Mouse (Mus musculus) adrenal gland, adult 8-10 months (tissue): ENCODE measurements around the gene Nme8. TPM values are rescaled to one million over a fixed set of nuclear protein-coding genes. Genes with fewer than 3 reads are reported as not detected.

Source experiments
- DNase-seq: peaks from one replicate; pipeline ENCODE4 v3.0.0; 2022
- total RNA-seq, 4 experiments: library from RNA; stranded (reverse); gene quantifications; 2 replicates each; pipeline ENCODE4 v1.2.4; 2022

The Nme8 gene
- total RNA-seq, 4 experiments from 2014 or later: not detected

DNA sequence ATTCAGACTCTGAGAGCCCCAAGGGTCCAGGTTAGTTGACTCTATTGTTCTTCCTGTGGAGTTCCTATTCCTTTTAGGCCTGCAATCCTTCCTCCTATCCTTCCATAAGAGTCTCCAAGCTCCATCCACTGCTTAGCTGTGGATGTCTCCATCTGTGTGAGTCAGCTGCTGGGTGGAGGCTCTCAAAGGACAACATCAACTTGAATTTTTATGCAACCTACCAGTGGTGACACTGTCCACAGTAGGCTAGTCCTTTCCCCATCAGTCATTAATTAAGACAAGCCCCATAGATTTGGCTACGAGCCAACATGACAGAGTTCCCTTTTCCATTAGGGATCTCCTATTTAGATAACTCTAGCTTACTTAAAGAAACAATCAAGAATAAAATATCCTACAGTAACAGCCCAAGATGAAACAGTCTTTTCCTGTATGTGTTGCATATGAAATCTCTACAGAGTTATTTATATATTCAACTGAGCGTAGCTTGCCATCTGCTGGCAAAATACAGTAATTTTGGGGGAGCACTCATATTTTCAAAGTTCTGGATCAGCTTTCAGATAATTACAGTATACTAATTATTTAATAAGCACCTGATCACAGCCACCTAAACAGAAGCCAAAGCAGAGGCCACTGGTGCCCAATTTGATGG, 57.3 kb downstream of the Nme8 start:
- no peak for DNase-seq

DNA sequence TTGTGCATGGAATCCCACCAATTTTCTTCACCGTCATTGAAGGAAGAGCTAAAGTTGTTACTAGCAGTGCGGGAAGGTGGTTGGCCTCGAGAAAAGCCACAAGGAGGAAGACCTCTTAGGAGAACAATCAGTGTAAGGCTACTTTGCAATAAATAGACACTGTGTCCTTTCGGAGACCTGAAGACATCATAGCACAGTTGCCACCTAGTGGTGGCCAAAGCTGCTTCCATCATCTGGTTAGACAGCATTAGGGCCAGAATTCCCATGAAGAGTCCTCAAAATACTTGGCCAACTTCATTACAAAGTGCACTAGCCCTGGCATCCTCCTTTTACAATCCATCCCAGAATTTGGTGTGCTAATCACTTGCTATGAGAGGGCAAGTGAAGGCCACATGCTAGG, 61.5 kb downstream of the Nme8 start:
- DNase-seq: no peak

DNA sequence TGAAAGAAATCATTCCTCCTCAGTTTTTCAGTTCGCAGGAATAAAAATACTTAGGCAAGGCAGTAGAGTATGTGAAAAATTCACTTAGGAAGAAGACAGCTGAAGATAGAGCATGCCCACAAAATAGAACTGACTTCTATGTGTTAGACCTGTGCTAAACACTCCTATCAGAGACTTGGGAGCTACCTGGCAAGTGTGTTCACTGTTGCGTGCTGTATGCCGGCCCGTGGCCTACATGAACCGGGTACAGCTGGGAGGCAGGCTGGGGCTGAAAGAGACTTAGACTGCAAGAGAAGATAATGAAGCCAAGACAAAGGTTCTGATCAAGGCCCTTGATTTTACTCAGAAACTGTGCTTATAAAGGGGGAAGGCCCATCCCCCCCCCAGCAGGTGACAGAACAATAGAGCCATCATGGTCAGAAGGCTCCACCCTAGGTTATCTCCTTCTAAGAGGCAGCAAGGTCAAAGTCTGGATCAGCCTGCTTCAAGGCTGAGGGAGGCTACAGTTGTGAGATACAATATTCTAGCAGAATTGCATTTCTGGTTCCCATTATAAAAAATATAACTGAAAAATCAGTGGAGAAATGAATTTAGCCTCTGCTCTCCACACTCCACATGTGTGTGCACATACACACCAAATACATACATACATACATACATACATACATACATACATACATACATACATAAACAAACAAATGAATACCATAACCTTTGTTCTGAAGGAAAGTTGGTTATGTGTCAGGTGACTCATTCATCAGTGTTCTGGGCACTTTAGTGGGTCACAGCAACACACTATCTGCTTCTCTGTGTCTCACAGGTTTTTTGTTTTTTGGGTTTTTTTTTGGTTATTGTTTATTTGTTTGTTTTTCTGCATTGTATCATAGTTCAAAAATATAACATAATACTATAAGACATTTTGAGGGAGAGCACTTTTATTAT, 66.6 kb downstream of the Nme8 start:
- no peak for DNase-seq

DNA sequence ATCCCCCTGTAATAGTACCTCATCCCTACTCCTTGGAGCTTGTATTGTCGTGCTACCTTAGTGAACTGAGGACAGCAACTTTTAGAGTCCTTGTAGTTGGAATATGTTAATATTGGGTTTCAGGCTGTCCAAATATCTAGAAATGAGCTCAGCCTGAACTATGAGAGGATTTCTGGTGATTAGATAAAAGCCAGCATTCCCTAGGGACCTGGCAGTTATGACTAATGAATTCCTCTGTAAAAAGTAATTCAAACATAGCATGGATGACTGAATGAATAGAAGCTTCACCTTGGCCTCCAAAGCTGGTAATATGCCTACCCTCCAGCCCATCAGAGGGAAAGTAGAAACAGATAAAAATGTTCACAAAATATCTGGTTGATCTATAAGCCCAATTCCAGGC, 71.1 kb downstream of the Nme8 start:
- DNase-seq: no peak

DNA sequence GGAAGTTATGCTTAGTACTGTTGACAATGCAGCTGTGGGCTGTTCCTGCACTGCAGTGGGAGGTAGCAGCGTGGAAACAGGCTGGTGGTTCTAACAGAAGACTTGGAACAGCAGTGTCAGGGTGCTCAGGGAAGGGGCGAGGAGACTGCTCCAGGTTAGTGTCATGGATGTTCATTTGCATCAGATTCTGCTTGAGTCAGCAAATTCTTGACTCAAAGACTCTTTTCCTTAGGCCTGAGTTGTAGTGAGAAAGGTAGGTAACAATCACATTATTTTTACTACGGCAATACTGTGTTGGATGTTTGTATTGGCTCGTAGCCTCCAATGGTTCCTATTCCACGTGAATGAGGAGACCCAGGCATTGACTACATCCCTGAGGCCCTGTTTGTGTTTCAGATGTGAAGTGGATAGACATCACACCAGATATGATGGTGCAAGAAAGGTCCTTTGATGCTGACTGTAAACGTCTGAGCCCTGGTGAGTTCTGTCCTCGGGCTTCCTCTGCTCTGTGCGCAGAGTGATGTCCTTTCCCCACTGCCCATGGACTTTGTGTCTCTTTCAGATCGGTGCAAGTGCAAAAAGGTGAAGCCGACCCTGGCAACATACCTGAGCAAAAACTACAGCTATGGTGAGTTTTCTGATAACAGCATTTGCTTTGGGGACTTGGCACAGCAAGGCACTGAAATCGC, 72.8 kb downstream of the Nme8 start:
- no peak for DNase-seq

DNA sequence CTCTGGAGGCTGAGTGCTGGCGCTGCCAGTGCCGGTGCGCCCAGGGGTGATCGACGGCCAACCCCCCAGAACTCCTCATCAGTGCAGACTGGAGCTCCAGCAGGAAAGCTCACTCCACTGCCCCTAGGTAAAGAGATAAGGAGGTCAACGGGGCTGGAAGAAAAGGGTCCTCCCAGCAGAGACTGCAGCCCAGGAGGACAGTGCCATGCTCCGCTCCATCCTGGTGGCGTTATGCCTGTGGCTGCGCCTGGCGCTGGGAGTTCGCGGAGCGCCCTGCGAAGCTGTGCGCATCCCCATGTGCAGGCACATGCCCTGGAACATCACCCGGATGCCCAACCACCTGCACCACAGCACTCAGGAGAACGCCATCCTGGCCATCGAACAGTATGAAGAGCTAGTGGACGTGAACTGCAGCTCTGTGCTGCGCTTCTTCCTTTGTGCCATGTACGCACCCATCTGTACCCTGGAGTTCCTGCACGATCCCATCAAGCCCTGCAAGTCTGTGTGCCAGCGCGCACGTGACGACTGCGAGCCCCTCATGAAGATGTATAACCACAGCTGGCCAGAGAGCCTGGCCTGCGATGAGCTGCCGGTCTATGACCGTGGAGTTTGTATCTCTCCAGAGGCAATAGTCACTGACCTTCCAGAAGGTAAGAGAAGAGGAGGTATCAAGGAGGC, 74.2 kb downstream of the Nme8 start:
- no peak for DNase-seq

DNA sequence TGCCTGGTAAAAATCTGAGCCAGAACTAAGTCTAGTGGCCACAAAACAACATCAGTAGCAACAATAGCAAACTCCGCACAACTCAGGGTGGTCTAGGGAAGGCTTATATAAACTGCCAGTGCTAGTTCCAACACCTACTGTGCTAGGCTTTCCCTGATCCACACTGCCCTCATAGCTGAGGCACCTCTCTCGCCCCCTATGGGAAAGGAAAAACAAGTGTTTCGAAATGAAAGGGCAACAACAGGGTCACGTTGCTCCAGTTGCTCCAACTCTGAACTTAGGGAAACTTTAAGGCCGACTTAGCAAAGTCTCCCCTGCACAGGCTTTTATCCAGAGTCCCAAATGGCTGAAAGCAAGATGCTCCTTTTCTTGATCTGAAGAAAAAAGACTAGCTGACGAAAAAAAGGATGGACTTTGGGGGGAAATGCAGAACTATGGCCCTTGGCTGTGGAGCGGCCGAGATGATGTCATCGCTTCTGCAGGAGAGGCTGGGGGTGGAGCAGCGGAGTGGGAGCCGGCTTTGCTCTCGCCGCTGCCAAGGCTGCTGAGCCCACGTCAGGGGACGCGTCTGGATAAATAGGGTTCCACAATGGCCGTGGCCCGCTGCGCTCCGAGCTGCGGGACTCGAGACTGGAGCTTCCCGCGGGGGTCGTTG, 74.9 kb downstream of the Nme8 start, which contains the start of gene Sfrp4:
Gene Sfrp4 (plus strand): TSS at position 532 of the 655 bp plus-strand sequence.
- peak; percentile 28 for DNase-seq

DNA sequence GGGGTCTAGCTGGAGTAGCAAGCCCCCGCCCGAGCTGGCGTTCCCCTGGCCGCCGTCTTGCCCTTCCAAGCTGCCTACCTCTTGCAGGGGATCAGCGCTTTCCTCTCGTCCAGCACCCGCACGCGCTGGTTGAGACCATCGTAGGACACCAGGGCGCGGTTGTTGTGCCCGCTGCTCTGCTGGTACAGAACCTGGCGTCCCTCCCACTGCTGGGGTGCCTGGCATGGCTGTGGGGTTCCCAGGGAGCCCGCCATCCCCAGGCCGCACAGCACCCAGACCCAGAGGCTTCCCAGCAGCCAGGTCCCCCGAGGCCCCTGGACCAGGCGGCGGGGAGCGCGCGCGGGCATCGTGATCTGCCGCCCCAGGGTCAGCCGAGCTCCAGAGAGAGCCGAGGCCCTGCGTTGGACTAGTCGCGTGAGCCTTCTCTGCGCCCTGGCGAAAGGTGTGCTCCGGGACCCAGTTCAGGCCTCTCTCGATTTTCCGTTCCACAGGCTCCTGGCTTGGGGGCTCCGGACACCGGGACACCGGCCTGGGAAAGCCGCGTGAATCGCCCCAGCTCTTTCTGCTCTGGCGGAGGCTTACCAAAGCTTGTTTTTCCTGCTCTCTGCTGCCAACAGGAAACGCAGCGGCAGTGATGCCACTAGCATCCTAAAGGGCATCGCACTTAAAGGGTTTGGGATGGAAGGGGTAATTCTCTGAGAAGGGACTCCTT, 78.2 kb downstream of the Nme8 start, which contains the start of gene Epdr1:
Gene Epdr1 (minus strand): TSS at position 712 of the 712 bp plus-strand sequence.
- DNase-seq: peak; percentile 37

DNA sequence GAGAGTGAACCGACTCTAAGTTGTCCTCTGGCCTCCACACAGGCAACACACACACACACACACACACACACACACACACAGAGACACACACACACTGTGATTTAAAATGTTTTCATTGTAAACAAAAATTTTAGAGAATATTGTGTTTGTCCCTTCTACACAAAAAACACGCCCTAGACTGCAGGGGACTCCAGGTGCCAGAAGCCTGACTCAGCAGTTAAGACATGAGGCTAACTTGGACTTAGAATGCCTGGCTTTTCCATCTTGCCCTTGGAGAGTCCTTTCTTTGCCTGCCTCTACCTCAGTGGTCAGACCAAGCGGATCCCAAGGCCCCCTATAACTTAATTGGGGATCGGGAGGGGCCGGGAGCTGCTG, 78.8 kb downstream of the Nme8 start:
- DNase-seq: no peak

DNA sequence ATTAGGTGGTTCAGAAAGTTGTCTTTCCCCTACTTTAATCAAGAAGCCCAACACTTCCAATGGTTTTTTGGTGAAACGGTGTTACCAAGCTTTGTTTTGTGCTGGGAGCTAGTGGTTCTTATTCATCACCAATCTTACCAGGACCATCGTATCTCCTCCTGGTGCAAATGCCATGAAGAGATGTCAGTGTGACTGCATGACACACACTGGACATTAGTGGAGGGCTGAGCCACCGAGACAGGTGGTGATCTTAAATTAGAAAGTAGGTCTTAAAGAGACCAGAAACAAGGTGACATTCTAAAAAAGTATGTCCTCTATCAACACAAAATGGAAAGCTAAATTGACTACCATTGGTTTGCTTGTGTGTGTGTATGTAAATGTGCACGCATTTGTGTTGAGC, 79.5 kb downstream of the Nme8 start:
- no peak for DNase-seq

DNA sequence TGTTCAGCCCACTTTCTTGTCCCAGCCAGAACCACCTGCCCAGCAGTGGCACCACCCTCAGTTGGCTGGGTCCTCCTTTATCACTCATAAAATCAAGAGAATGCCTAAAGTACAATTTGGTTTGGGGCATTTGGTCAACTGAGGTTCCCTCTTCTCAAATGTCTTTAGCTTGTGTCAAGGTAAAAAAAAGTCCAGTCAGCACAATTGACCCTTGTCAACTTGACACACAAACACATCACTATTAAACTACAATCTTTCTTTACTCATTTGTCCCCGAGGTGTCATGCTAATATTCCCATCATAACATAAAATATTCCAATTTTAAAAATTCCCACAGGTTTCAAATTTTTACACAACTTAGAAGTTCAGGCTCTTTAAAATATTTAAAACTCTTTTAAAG, 83.3 kb downstream of the Nme8 start:
- DNase-seq: no peak

DNA sequence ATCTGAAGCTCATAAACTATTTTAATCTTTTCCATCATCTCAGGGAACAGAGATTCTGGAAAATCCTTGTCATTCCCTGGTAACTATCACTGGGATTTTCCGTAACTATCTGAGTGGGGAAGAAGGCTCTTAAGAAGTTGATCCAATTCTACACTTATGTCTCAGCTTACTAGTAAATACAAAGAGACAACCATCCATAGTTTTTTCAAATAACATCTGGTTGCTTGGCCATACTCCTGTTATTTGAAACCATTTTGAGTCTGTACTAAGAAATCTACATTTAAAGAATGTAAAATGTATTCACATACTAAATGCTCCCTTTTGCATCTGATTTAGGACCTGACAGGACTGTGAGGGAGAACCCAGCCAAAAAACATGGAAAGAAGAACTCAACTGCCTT, 84.2 kb downstream of the Nme8 start:
- no peak for DNase-seq

DNA sequence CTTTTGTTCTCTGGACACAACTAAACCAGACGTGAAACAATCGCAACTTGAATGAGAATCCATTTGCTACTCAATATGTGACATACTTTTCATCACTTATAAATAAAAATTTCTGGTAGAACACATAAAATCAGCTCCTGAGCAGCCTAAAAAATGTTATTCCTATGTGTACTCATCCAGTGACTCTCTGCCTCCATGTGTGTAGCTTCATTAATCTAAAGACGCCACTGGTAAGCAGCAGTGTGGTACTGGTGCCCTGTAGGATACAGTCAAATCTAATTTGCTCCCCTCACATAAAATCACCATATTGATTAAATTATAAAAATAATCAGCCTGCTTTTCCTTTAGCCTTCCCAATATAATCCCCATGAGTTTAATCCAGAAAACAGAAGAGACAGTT, 84.6 kb downstream of the Nme8 start:
- no peak for DNase-seq

DNA sequence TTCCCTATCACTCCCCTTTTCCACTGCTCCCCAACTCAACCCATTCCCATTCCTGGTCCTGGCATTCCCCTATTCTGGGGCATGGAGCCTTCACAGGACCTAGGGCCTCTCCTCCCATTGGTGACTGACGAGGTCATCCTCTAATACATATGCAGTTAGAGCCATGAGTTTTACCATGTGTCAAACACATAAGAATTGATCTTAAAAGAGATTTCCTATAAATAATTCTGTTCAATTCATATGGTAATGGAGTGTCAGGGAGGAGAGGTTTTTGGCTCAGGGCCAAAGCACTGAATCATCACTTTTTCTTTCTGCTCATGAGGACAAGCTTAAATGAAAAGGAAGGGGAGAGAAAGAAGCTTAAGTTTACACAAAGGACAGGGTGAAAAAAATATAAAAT, 85.2 kb downstream of the Nme8 start:
- no peak for DNase-seq

DNA sequence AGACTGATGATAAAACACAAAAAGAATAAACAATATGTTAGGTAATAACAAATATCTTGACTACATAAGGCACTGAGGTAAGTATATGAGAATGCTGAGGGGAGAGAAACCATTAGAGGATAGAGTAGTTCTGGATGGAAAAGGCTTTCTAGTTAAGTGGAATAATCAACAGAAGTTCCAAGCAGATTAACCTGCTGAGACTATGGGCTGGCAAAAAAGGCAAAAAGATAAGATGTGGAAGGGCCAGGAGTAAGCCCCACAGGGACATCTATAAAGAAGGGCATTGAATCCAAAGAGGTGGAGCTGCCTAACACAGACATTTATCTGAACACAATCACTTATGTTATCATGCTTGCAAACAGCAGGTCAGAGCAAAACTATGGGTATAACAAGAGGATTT, 89.5 kb downstream of the Nme8 start:
- no peak for DNase-seq

DNA sequence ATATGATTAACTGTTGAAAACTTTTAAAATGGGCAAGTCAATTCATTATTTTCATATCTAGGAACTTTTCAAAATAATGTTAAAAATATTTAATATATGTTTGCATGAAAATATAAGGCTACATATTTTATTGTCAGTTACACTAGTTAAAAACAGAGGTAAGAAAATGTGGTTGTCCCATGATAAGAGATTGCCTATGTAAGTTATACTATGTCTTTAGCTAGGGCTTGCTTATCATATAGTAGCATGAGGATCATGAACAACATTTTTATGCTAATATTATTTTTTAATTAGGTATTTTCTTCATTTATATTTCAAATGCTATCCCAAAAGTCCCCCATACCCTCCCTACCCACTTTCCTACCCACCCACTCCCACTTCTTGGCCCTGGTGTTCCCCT, 92.7 kb downstream of the Nme8 start:
- DNase-seq: no peak

DNA sequence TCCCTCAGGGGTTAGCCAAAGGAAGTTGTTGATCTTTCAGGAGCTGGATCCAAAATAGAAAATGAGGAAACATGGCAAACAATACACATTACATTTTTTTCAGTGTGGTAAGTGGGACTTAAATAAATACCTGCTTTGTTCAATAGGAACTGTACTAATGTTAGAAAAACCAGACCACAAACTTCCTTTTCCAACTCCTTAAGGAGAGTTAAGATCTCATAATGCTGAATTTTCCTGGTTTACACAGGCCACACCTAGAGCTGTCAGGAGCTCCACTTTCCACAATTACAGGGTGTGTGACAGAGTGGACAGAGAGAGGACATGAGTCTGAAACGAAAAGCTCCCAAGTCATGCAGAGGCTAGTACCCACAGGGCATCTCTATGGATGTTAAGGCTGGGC, 93.9 kb downstream of the Nme8 start:
- DNase-seq: no peak

DNA sequence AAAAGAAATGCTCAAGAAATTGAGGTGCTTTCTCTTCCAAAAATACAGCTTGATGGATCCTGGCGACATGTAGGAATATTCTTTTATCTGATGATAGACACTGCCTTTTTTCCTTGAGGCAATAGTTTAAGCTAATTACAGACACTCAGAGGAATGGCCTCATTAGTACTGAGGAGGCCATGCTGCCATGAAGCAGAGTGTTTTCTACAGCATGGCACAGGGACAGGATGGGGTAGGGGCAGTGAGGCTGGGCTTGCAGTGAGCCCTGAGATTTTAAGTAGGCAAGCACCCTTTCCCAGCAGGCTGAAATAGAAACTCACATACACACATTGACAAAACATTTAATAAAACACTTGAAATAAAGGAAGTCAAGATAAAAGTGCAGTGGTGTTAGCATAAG, 95.1 kb downstream of the Nme8 start:
- no peak for DNase-seq

DNA sequence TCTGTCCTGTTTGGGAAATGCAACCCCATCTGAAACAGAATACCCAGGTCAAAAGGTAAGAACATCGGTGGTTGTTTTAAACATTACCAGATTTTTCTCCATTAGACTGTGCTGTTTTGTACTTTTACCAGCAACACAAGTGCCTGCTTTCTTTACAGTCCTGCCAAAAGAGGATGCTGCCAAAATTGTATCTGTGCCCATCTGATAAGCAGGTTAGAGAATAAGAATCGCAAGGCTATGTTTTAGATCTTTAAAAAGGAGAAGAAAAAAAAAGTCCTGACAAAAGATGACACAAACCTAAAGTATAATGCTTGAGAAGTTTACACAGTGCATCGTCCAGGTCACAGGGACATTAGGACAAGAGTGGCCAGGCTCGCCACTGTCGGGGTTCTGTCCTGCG, 98.4 kb downstream of the Nme8 start:
- peak; percentile 12 for DNase-seq

DNA sequence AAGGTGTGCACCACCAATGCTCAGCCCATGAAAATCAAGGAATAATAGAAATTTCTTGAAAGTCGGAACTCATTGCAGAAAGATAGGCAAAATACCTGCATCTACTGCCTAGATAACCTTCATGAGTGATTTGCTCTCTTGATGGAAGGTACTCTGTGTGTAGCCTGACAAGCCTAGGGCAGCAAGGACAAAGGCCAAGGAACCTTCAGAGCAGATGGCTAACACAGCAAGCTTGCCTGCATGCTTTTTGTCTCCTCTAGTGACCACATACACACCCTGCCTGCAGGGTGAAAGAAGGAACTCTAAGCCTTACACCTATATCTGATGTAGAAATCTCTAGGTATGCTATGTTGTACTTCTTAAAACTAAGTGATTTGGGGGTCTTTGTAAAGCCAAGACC, 102.5 kb downstream of the Nme8 start:
- peak; percentile 5 for DNase-seq
